Mouse (Mus musculus) ovary, postnatal 36 days (tissue): Measurements from ENCODE around the gene Olfr1025-ps1.

ENCODE experiments used
- DNase-seq: peaks from one replicate; pipeline ENCODE4 v3.0.0; 2022; ENCODE audit warnings: low spot score, mixed read lengths

The Olfr1025-ps1 gene

DNA sequence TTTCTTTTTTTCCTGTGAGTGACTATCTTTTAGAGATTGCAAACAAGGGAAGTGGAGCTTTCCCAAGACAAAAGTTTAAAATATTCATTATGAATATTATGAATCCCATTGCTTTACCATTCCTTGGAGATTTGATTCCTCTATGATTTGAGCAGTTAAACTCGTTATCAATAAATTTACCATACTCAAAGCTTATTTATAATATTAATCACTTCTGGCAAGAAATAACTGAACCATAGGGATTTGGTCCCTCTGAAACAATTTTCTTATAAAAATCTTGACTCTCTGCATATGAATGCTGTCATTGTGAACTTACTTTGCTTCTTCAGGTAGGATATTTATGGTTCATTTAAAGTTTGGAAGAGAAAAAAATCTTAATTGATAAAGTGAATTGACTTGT is at the start of gene Olfr1025-ps1:
Gene Olfr1025-ps1 (plus strand): TSS at position 301 of the 400 bp plus-strand sequence.
- no peak for DNase-seq

DNA sequence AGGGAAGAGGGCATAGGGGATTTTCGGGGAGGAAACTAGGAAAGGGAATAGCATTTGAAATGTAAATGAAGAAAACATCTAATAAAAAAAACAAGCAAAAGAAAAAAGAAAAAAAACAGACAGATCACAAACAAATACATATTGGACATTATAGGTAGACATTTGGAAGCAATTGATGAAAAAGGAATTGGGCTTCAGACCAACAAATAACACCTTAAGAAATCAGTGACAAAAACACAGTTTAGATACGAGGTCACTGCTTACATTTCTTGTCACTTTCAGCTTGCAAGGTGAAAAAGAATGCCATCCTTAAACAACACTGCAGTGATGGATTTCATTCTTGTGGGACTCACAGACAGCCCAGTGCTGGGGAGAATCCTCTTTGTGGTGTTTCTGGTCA is 46.7 kb upstream of the Olfr1025-ps1 start, which contains the start of gene Olfr1022:
Gene Olfr1022 (plus strand): TSS at position 301 of the 400 bp plus-strand sequence.
- no peak for DNase-seq

DNA sequence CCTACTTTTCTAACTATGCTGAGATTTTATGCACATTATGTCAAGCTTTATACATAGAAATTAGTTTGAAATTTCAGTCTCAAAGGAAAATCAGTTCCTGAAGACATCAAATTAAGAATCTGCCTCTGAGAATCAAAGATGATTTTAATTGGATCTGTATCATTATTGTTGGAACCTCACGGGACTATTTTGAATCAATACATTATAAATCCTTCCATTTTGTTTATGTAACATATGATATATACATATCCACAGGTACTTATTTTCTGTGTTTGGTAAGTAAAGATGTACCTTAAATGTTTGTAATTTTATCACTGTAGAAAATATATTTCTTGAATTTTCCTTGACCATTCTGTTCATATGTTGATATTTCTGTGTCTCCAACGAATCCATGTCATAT is 29.7 kb upstream of the Olfr1025-ps1 start, which contains the start of gene Olfr1023:
Gene Olfr1023 (plus strand): TSS at position 301 of the 400 bp plus-strand sequence.
- DNase-seq = no peak

DNA sequence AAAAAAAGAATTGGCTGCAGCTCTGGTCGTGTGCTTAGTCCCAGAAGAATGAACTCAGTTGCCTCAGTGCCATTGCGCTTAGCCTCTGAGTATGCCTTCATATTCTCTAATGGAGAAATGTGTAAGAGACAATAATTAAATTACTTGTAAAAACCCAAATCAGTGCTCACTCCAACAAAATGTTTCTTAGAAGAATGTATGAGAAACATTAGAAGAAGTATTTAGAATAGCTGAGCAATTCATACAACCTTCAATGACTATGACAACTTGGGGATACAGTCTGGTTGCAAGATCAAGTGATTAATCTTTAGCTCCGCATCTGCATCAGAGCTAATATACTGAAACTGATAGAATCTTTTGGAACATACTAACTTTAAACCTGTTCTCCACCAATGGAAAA is 10.0 kb upstream of the Olfr1025-ps1 start, which contains the start of gene Olfr1024:
Gene Olfr1024 (minus strand): TSS at position 101 of the 400 bp plus-strand sequence.
- no peak for DNase-seq

DNA sequence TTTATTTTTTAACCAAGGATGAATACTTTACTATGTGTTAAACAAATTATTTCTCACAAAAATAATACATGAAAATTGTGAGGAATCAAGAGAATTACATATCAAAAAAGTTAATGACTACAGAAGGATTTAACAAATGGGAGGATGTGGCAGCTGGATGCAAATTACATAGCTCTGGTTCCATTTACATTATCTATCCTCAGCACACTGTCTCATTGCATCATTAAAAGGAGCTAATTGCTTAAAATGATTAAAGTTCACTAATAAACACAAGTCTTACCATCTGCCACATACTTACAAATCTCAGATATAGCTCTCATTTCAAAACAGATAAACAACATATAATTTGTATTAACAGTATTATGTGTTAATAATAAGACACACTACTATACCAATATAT is 1.8 kb upstream of the Olfr1025-ps1 start:
- DNase-seq = no peak

DNA sequence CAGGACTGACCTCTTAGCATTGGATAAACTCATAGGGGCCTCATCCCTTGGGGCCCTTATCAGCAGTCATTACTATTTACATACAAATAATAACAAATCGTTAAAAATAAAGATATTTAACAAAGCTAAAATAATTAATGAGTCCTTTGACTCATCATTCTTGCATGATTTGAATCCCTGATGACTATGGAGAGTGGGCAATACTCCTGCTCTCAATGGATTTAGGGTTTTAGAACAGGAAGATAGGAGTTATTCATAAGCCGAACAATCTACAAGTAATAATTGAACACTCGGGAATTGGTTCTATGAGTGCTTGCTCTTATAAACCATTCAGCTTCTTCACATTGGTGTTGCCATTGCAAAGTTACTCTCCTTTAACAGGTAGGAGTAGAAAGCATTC is 6.3 kb downstream of the Olfr1025-ps1 start, which contains the start of gene Olfr1026:
Gene Olfr1026 (plus strand): TSS at position 301 of the 400 bp plus-strand sequence.
- no peak for DNase-seq

DNA sequence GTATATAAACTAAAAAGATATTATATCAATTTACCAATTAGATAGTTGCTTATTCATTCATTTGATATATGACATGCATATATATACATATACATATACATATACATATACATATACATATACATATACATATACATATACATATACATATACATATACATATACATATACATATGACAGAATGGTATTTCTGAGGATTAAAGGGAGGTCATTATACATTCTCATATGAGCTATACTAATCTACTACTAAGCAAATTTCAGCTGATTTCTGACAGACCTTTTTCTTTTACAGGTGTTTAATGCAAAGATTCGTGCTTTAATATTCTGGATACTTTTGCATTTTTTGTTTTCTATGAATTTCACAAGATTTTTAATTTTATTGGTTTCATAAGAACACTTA is 35.1 kb downstream of the Olfr1025-ps1 start, which contains the start of gene Olfr1028:
Gene Olfr1028 (plus strand): TSS at position 301 of the 400 bp plus-strand sequence.
- no peak for DNase-seq
